Mouse (Mus musculus) spleen, adult 10 weeks (tissue): ENCODE results near the gene Ccdc28a. TPM values are rescaled to one million over a fixed set of nuclear protein-coding genes. Genes with fewer than 3 reads are reported as not detected.

Experiments used
- polyA plus RNA-seq: library from polyadenylated mRNA; stranded (reverse); fragments of 350-450 nt; fragmentation: Illumina TruSeq; extraction: RNeasy Lipid Tissue Mini Kit (QIAGEN cat#74804); gene quantifications from one replicate; pipeline ENCODE4 v1.2.3, GENCODE M21; 2015; ENCODE audit warnings: low replicate concordance; ENCODE audit not compliant: insufficient read depth

Gene Ccdc28a
- polyA plus RNA-seq, result 11.5 TPM

GRCm38 (mm10) chr10:18234560-18235401, at the start of gene Ccdc28a:
Gene Ccdc28a, minus strand, starts transcription at chr10:18234998.

GRCm38 (mm10) chr10:18210726-18211125, 24.1 kb downstream of the Ccdc28a start, which contains the start of gene Ect2l:
Gene Ect2l, minus strand, starts transcription at chr10:18210890.

Other genes starting within 250 kb of the Ccdc28a start
- 244 TPM for gene Abracl, start 211.7 kb downstream of the Ccdc28a start, polyA plus RNA-seq
- 51.6 TPM for gene Reps1, start 179.1 kb downstream of the Ccdc28a start, polyA plus RNA-seq
- gene Ect2l, start 24.1 kb downstream of the Ccdc28a start, polyA plus RNA-seq, result not detected
- gene Nhsl1, start 84.0 kb upstream of the Ccdc28a start, polyA plus RNA-seq, result 1.7 TPM